Mouse (Mus musculus) induced T-regulatory cell, adult 2 months (primary cell): ENCODE data around the gene Cdca3.
A peak's percentile ranks its signal among the peaks of the same experiment; 100 is the strongest.
"Not testable (repeated sequence)": the region's sequence is repeated elsewhere in the genome, so short reads cannot be mapped to it uniquely, and the experiment has no call there.

Experiments
- DNase-seq: peaks from one replicate; pipeline ENCODE4 v3.0.0-alpha.2; 2012; ENCODE audit warnings: low read depth

Gene Cdca3

GRCm38 (mm10) chr6:124809052-124809774, 20.1 kb upstream of the Cdca3 start:
- peak; percentile 75 for DNase-seq

DNA sequence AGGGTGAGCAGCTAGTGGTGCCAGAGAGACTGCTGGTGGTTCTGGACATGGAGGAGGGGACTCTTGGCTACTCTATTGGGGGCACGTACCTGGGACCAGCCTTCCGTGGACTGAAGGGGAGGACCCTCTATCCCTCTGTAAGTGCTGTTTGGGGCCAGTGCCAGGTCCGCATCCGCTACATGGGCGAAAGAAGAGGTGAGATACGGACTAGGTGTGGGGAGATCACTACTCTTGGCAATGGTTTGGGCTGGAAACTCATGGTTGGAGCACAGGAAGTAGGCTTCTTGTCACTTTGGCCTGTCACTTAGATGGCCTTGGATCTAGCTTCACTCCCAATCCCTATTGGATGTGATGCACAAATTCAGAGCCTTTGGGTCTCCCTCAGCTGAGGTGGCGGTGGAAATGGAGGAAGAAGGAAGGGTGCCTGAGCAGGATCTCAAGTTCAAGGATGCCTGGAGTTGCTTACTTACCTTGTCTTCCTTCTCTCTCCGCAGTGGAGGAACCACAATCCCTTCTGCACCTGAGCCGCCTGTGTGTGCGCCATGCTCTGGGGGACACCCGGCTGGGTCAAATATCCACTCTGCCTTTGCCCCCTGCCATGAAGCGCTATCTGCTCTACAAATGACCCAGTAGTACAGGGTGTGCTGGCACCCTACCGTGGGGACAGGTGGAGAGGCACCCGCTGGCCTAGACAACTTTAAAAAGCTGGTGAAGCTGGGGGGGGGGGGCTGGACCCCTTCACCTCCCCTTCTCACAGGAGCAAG, 19.4 kb upstream of the Cdca3 start:
- DNase-seq, result no peak

DNA sequence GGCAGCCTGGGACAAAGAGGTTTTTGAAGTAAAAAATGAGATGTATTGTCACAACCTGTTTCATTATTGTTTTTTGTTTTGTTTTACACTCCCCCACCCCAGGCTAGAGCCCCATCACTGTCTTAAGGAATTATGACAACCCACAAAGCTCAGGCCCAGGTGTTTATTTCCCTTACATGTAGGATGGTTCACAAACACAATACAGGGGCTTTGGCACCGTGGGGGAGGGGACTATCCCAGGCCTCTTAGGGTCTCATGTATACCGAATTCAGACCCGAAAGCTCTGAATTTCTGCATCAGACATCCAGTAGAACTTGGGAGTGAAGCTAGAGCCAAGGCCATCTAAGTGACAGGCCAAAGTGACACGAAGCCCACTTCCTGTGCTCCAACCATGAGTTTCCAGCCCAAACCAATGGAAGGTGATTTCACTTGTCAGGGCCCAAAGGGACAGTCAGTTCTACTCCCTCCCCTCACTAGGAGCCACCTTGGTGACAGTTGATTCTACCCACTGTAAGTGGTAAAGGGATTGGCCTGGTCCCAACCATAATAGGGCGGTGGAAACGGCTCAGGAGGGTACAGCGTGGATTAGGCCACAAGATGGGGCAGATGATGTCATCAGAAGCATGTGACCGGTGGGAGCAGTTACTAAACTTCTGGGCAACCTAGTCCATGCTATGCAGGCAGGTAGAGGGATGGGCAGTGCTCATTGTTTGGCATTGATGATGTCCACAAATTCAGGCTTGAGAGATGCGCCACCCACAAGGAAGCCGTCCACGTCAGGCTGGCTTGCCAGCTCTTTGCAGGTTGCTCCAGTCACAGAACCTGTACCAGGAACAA, 18.6 kb upstream of the Cdca3 start:
- not testable (repeated sequence) for DNase-seq

DNA sequence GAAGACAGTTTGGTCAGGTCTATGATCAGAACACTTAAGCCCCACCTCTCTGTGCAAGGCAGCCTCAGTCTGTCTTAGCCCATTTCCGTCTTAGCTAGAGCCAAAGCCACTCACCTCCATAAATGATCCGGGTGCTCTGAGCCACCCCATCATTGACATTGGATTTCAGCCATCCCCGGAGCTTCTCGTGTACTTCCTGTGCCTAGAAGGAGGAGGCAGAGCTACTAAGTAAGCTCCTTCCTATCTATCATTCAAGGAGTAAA, 18.0 kb upstream of the Cdca3 start:
- no peak for DNase-seq

DNA sequence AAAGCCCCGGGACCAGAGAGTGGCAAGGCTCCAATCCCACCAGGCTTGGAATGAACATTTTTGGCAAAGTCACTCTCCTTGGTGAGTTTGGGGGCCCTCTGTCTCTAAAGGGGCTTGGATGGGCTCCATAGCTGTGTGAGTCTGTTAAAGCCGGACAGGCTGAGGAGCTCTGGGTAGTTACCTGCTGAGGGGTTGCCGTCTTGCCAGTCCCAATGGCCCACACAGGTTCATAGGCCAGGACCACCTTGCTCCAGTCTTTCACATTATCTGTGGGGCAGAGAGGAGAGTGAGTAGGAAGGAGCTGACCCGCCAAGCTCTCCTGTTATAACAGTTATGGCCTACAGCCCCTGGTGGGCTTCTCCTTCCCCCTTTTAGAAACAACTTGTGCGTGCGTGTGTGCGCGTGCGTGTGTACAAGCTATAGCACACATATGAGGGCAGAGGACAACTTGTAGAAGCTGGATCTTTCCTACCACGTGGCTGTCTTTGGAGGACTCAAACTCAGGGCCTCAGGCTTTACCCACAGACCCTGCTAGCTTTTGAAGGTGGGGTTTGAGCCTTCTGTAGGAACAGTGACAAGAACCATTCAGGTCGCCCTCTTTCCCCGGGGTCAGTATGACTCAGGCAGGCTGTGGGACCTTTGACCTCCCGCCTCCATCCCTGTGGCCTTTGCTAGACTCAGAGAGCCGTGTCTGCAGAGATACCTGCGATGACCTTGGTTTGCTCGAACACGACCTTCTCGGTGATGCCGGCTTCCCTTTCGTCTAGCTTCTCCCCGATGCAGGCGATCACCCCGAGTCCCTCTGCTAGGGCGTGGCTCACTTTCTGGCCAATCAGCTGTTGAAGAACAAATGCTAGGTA, 17.4 kb upstream of the Cdca3 start:
- DNase-seq, result no peak

- DNase-seq, result no peak
These were observed 16.5 kb upstream of the Cdca3 start for GRCm38 (mm10) chr6:124812848-124813247.

GRCm38 (mm10) chr6:124813496-124813895, 15.9 kb upstream of the Cdca3 start:
- DNase-seq, result peak; percentile 81

DNA sequence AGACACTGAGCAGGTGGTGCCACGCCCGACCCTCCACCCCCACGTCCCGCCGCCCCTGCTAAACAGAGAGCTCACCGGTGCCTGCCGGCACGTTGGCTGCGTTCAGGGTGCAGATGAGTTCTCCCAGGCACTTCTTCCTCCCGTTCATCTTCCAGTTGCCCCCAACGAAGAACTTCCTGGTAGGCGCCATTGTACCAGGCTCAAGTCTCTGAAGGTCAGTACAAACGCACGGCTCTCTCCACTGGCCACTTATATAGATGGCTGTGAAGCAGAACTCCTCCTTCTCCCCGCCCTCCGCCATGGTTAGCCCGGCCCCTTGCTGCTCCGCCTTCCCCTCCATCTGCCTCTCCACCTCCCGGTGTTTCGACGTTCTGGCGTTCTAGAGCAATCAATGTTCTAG, 15.4 kb upstream of the Cdca3 start, which contains the start of gene Tpi1:
TSS of gene Tpi1 (minus strand) at position 364 of the 400 bp plus-strand sequence.
- peak; percentile 90 for DNase-seq

GRCm38 (mm10) chr6:124814448-124814847, 14.9 kb upstream of the Cdca3 start:
- no peak for DNase-seq

- no peak for DNase-seq
These were observed 14.2 kb upstream of the Cdca3 start for GRCm38 (mm10) chr6:124814858-124815774.

DNA sequence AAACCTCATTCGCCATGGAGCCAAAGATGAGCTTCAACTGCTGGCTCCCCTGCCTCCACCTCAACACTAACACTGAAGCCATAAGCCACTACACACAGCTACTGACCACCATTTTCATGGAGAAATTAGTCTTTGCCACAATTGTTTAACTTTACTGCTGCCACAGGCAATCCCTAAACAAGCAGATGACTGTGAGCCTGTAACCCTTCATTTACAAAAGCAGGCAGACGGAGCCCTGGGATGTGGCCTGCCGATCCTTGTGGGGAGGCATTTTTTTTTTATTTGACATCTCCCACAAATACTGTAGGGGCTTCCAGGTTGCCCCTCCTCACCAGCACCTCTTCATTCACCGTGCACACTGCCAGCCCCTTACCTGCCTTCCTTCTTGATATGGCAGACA, 12.7 kb upstream of the Cdca3 start:
- no peak for DNase-seq

GRCm38 (mm10) chr6:124817125-124817524, 12.2 kb upstream of the Cdca3 start:
- no peak for DNase-seq

GRCm38 (mm10) chr6:124817563-124817962, 11.8 kb upstream of the Cdca3 start:
- no peak for DNase-seq

- DNase-seq, result no peak
These were observed 11.4 kb upstream of the Cdca3 start for GRCm38 (mm10) chr6:124817971-124818370.

DNA sequence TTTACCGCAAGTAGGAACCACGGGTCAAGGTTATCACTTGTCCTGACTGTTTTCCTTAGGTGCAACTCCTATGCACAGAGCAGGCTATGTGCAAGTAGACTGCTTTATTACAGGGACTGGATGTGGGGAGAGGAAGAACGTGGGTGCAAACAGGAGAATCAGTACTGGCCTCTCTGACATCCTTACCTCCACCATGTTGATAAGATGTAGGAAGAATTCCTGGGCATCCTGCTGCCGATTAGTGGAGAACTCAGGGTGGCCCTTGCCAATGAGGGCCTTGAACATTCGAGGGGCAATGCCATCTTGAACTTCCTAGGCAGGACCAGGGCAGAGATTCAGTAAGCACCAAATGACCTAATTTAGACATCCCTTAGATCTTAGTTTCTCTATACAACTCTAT, 8.5 kb upstream of the Cdca3 start:
- DNase-seq, result no peak

DNA sequence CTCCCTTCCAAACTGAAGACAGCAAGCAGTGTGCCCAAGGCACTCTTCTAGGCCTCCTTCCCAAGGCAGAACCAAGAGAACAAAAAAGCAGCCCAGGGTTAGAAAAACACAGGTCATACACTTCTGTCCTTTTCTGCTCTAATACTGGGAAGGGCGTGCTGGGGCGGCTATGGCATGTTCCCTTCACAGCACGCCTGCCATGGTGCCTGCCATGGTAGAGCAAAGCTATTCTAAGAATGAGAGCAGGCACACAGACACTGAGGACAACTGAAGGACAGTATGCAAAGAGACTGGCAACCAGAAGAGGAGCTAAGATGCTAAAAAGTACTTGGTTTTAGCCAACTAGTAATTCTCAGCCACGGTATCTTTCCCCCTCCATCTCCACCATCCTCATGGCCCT, 7.3 kb upstream of the Cdca3 start:
- DNase-seq, result no peak

- peak; percentile 69 for DNase-seq
These were observed 1.2 kb upstream of the Cdca3 start for GRCm38 (mm10) chr6:124828101-124828592.

- peak; percentile 98 for DNase-seq
These were observed 703 bp downstream of the Cdca3 start for GRCm38 (mm10) chr6:124829799-124830700.

DNA sequence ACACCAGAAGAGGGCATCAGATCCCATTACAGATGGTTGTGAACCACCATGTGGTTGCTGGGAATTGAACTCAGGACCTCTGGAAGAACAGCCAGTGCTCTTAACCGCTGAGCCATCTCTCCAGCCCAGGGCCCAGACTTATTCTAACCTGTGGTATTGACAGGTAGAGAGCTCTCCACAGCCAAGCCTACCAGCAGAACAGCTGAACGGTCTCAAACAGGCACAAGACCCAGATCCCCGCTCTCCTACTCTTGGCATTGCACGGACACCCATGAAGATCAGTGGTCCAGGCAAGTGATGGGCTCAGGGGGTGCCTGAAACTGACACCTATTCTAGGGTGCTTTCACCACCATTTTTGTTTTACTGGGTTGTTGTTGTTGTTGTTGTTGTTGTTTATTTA, 1.9 kb downstream of the Cdca3 start:
- DNase-seq, result not testable (repeated sequence)

- DNase-seq, result no peak
These were observed 2.3 kb downstream of the Cdca3 start for GRCm38 (mm10) chr6:124831649-124832048.
